Mouse (Mus musculus) spleen, adult 2 months (tissue): Measurements from ENCODE around the gene Fam172a. TPM values are rescaled to one million over a fixed set of nuclear protein-coding genes. Genes with fewer than 3 reads are reported as not detected.
A peak's percentile ranks its signal among the peaks of the same experiment; 100 is the strongest.

Experiments
- DNase-seq, 2 experiments: peaks; one replicate each; pipeline versions ENCODE4 v3.0.0 to v3.0.0-alpha.2; 2012 to 2021; ENCODE audit warnings: low spot score in 2 of 2, low read depth in 1 of 2
- H3K27ac ChIP-seq: fragments of 200-500 bp; 2 replicates; pipeline ENCODE4 v1.5.1; 2012; ENCODE audit warnings: low read length, inconsistent platforms; ENCODE audit not compliant: insufficient read depth
- H3K27me3 ChIP-seq: fragments of 200-500 bp; 2 replicates; pipeline ENCODE4 v1.6.1; 2012; ENCODE audit warnings: mild to moderate bottlenecking, moderate library complexity, low read length, inconsistent platforms; ENCODE audit not compliant: control insufficient read depth, insufficient read depth
- H3K36me3 ChIP-seq: fragments of 200-500 bp; 2 replicates; pipeline ENCODE4 v1.6.1; 2012; ENCODE audit warnings: mild to moderate bottlenecking, low read length, inconsistent platforms; ENCODE audit not compliant: control insufficient read depth, insufficient read depth
- H3K4me1 ChIP-seq: fragments of 200-500 bp; 2 replicates; pipeline ENCODE4 v1.6.1; 2011; ENCODE audit warnings: inconsistent platforms; ENCODE audit not compliant: control insufficient read depth, insufficient read depth, insufficient read length
- H3K4me3 ChIP-seq: fragments of 200-500 bp; 2 replicates; pipeline ENCODE4 v1.5.1; 2011; ENCODE audit warnings: mild to moderate bottlenecking, inconsistent platforms; ENCODE audit not compliant: insufficient read depth, insufficient read length; ENCODE audit errors: extremely low read depth
- CTCF ChIP-seq: fragments of 200-500 bp; IDR thresholded peaks from 2 replicates; pipeline ENCODE4 v1.5.1; 2011; ENCODE audit warnings: mild to moderate bottlenecking, inconsistent platforms; ENCODE audit not compliant: insufficient read depth, insufficient read length, insufficient replicate concordance; ENCODE audit errors: extremely low read depth
- POLR2A ChIP-seq: fragments of 200-500 bp; IDR thresholded peaks from 2 replicates; pipeline ENCODE4 v1.6.1; 2011; ENCODE audit warnings: low read depth, low read length, inconsistent platforms
- WGBS: fragments of 180-500 bp; shearing (Covaris S2); methylation state at CpG from one replicate; pipeline ENCODE4 v1.1.7; 2018; 5-methylcytosine and 5-hydroxymethylcytosine counted together
- polyA plus RNA-seq: library from polyadenylated mRNA; depleted of rRNA; stranded (reverse); fragments of >200 nt; gene quantifications from 2 replicates; pipeline ENCODE4 v1.2.3, GENCODE M21; 2012

Gene Fam172a
- polyA plus RNA-seq, 1 experiment, result 7.1 TPM

GRCm38 (mm10) chr13:78121991-78122390 is 420.2 kb downstream of the Fam172a start:
- WGBS, result 94% methylated on average over 7 of the region's 7 CpGs
- H3K4me3 ChIP-seq, result no peak overlapping the region
- no peaks in the 10 kb centered on the region for H3K36me3 ChIP-seq
- H3K4me1 ChIP-seq, result no peaks in the 10 kb centered on the region
- no peak for DNase-seq
- TF ChIP-seq POLR2A, result no peak
- TF ChIP-seq CTCF, result no peak
- no peaks in the 10 kb centered on the region for H3K27me3 ChIP-seq
- H3K27ac ChIP-seq, result no peak overlapping the region

GRCm38 (mm10) chr13:78123911-78124426 is 422.1 kb downstream of the Fam172a start:
- TF ChIP-seq POLR2A (no peak), CTCF (no peak)

GRCm38 (mm10) chr13:78157465-78157864 is 455.6 kb downstream of the Fam172a start:
- H3K27ac ChIP-seq, result no peak overlapping the region
- DNase-seq, result no peak
- WGBS, result 90% methylated on average over 5 of the region's 5 CpGs
- TF ChIP-seq POLR2A (no peak), CTCF (no peak)
- H3K4me3 ChIP-seq, result no peak overlapping the region
- no peaks in the 10 kb centered on the region for H3K27me3 ChIP-seq
- no peaks in the 10 kb centered on the region for H3K36me3 ChIP-seq
- H3K4me1 ChIP-seq, result no peaks in the 10 kb centered on the region

More at GRCm38 (mm10) chr13:78123911-78124426, 422.1 kb downstream of the Fam172a start:
- Histone ChIP-seq H3K27ac (no peak overlapping the region), H3K27me3 (no peaks in the 10 kb centered on the region), H3K4me1 (no peaks in the 10 kb centered on the region), H3K36me3 (no peaks in the 10 kb centered on the region), H3K4me3 (no peak overlapping the region)
- 97% methylated on average over 4 of the region's 4 CpGs for WGBS
- DNase-seq, result no peak

GRCm38 (mm10) chr13:78162149-78162548 is 460.3 kb downstream of the Fam172a start:
- TF ChIP-seq CTCF, result no peak
- TF ChIP-seq POLR2A, result no peak

GRCm38 (mm10) chr13:78163087-78163958 is 461.5 kb downstream of the Fam172a start:
- 2% methylated on average over 86 of the region's 86 CpGs for WGBS
- DNase-seq, result peak in 1 of 2 experiments; percentile 6
- TF ChIP-seq CTCF (no peak), POLR2A (no peak)
- no peaks in the 10 kb centered on the region for H3K36me3 ChIP-seq
- peaks cover 9% of the 10 kb centered on the region for H3K4me1 ChIP-seq
- peak overlapping the region; percentile 54 for H3K4me3 ChIP-seq
- H3K27ac ChIP-seq, result no peak overlapping the region
- peaks cover 7% of the 10 kb centered on the region; the same call in 1 of the 2 replicates for H3K27me3 ChIP-seq

More at GRCm38 (mm10) chr13:78162149-78162548, 460.3 kb downstream of the Fam172a start:
- no peak overlapping the region for H3K4me3 ChIP-seq
- no peak overlapping the region for H3K27ac ChIP-seq
- DNase-seq, result no peak
- WGBS, result 59% methylated on average over 2 of the region's 2 CpGs
- H3K27me3 ChIP-seq, result peaks cover 7% of the 10 kb centered on the region; the same call in 1 of the 2 replicates
- H3K36me3 ChIP-seq, result no peaks in the 10 kb centered on the region
- peaks cover 9% of the 10 kb centered on the region for H3K4me1 ChIP-seq

- no peak overlapping the region for H3K27ac ChIP-seq
- DNase-seq, result no peak
- peaks cover 7% of the 10 kb centered on the region; the same call in 1 of the 2 replicates for H3K27me3 ChIP-seq
- no peak for TF ChIP-seq CTCF
- TF ChIP-seq POLR2A, result no peak
- peaks cover 9% of the 10 kb centered on the region for H3K4me1 ChIP-seq
- H3K36me3 ChIP-seq, result no peaks in the 10 kb centered on the region
- no peak overlapping the region for H3K4me3 ChIP-seq
Observed at GRCm38 (mm10) chr13:78164941-78165340, 463.1 kb downstream of the Fam172a start.
